Mouse (Mus musculus) left cerebral cortex, postnatal 10 days (tissue): ENCODE results near the gene Rbm17. TPM values are rescaled to one million over a fixed set of nuclear protein-coding genes. Genes with fewer than 3 reads are reported as not detected.
"Not testable (repeated sequence)": the region's sequence is repeated elsewhere in the genome, so short reads cannot be mapped to it uniquely, and the experiment has no call there.

ENCODE experiments used
- DNase-seq, 2 experiments: peaks; one replicate each; pipeline ENCODE4 v3.0.0; 2021 to 2022; ENCODE audit warnings: low spot score in 2 of 2, mixed read lengths in 1 of 2; ENCODE audit errors: extremely low spot score in 1 of 2
- intact Hi-C: fragments of 180-260 bp; cut with DNase I; formaldehyde crosslinking; loops from one replicate; pipeline ENCODE4 v1.15.1; 2025
- total RNA-seq, 2 experiments: library from RNA; stranded (reverse); gene quantifications; 2 replicates each; pipeline ENCODE4 v1.2.3; 2021

The Rbm17 gene
- total RNA-seq, 2 experiments from 2014 or later = 97.9 to 109 TPM

GRCm38 (mm10) chr2:11552966-11553451 is 50.9 kb downstream of the Rbm17 start:
- intact Hi-C loops = no loop called here
- DNase-seq = peak in 1 of 2 experiments; percentile 37

- intact Hi-C loops = no loop called here
- DNase-seq = no peak
These were observed 51.6 kb downstream of the Rbm17 start for GRCm38 (mm10) chr2:11552297-11552821.

GRCm38 (mm10) chr2:11551726-11552125 is 52.2 kb downstream of the Rbm17 start:
- DNase-seq = no peak
- intact Hi-C loops = no loop called here

GRCm38 (mm10) chr2:11548508-11548907 is 55.4 kb downstream of the Rbm17 start:
- intact Hi-C loops = no loop called here
- DNase-seq = no peak

- DNase-seq = no peak
- intact Hi-C loops = no loop called here
These were observed 56.3 kb downstream of the Rbm17 start for GRCm38 (mm10) chr2:11547609-11548008.

GRCm38 (mm10) chr2:11546091-11546490 is 57.9 kb downstream of the Rbm17 start:
- intact Hi-C loops = no loop called here
- no peak for DNase-seq

- intact Hi-C loops = no loop called here
These were observed 58.6 kb downstream of the Rbm17 start for GRCm38 (mm10) chr2:11545380-11545779.

GRCm38 (mm10) chr2:11544342-11544741 is 59.6 kb downstream of the Rbm17 start:
- intact Hi-C loops = no loop called here
- DNase-seq = no peak

More at GRCm38 (mm10) chr2:11545380-11545779, 58.6 kb downstream of the Rbm17 start:
- no peak for DNase-seq

- intact Hi-C loops = loop anchor here (2.0 kb wide), 1 partner anchor 212 kb away; no protein-coding TSS in a partner anchor
- peak in 1 of 2 experiments; percentile 34 for DNase-seq
These were observed 60.8 kb downstream of the Rbm17 start for GRCm38 (mm10) chr2:11543158-11543557.

GRCm38 (mm10) chr2:11542640-11543039 is 61.3 kb downstream of the Rbm17 start:
- intact Hi-C loops = loop anchor here (2.0 kb wide), 1 partner anchor 212 kb away; no protein-coding TSS in a partner anchor
- peak; percentile 49 to 84 for DNase-seq

- no peak for DNase-seq
- intact Hi-C loops = loop anchor here (2.0 kb wide), 1 partner anchor 211 kb away; no protein-coding TSS in a partner anchor
These were observed 61.8 kb downstream of the Rbm17 start for GRCm38 (mm10) chr2:11542121-11542520.

GRCm38 (mm10) chr2:11541528-11541927 is 62.4 kb downstream of the Rbm17 start:
- intact Hi-C loops, DNase-seq: not testable (repeated sequence)

GRCm38 (mm10) chr2:11535966-11536365 is 68.0 kb downstream of the Rbm17 start:
- DNase-seq = no peak
- intact Hi-C loops = loop anchor here (5.0 kb wide), 1 partner anchor 34 kb away; no protein-coding TSS in a partner anchor

Other genes starting within 250 kb of the Rbm17 start
- 10 to 100 TPM; 23.5 to 29.7 TPM for gene Pfkfb3, start 50.1 kb downstream of the Rbm17 start, total RNA-seq
- not detected for gene Gm17490, start 22.1 kb upstream of the Rbm17 start, total RNA-seq
- under 1 TPM; 0.11 to 0.22 TPM for gene Il2ra, start 38.7 kb upstream of the Rbm17 start, total RNA-seq
- gene Il15ra, start 101.1 kb upstream of the Rbm17 start, total RNA-seq = 1 to 10 TPM; 2.9 to 3.8 TPM
- gene Fbh1, start 173.4 kb upstream of the Rbm17 start, total RNA-seq = 10 to 100 TPM; 79.0 to 81.3 TPM
- gene Ankrd16, start 173.7 kb upstream of the Rbm17 start, total RNA-seq = 10 to 100 TPM; 67.6 to 76.4 TPM